Mouse (Mus musculus) R1 (cell line): ENCODE data around the gene Cbx7.

Experiments used
- DNase-seq: peaks from one replicate; pipeline ENCODE4 v3.0.0-alpha.2; 2018; ENCODE audit warnings: low read depth, low spot score

The Cbx7 gene

GRCm38 (mm10) chr15:79970940-79971339 is at the start of gene Cbx7:
Gene Cbx7, minus strand, starts transcription at chr15:79971119.
- DNase-seq = peak; percentile 99

GRCm38 (mm10) chr15:80020516-80020915 is 49.6 kb upstream of the Cbx7 start:
- DNase-seq = no peak

GRCm38 (mm10) chr15:80019625-80020024 is 48.7 kb upstream of the Cbx7 start:
- DNase-seq = no peak

DNA sequence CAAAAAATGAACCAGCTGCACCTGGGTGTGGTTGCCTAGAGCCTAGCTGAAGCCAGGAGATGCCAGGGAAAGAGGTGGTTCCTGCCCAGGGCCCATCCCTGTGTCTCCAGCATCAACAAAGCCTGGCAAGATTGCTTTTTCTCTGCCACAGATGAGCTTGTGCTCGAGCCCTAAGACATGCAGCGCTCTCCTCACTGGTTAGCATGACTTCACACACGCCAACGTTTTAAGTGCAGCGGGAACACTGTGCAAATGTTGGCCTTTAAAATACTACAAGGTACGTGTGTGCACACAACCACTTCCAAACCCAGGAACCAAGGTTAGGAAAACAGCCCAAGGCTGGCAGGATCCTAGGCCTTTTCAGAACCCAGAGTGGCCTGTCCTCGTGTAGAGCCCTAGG is 48.3 kb upstream of the Cbx7 start:
- DNase-seq = no peak

DNA sequence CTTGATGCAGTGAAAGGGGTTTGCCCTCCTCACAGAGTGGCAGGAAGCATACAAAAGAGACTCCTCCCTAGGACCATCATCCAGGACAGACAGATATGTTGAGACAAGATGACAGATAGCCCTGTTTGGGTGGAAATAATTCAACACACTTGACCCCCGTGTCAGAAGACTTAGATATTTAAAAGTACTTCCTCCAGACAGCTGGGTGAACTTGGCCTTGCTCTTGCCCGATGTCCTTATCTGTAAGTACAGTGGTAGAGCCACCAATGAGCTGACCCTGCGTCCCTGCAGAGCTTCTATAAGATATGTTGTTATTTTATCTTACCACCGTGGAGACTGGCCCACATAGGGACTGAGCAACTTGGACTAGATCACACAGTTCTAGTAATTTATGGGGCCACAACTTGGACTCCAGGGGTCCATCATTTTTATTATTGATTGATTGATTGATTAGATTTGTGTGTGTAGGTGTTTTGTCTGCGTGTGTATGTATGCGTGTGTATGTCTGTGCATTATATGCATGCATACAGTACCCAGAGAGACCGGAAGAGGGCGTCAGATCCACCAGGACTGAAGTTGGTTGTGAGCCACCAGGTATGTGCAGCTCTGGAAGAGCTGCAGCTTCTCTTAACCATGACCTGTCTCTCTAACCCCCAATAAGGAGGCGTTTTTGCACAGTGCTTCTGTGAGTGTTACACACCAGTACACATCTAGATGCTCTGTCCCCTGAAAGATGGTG is 45.8 kb upstream of the Cbx7 start:
- DNase-seq = peak; percentile 71

DNA sequence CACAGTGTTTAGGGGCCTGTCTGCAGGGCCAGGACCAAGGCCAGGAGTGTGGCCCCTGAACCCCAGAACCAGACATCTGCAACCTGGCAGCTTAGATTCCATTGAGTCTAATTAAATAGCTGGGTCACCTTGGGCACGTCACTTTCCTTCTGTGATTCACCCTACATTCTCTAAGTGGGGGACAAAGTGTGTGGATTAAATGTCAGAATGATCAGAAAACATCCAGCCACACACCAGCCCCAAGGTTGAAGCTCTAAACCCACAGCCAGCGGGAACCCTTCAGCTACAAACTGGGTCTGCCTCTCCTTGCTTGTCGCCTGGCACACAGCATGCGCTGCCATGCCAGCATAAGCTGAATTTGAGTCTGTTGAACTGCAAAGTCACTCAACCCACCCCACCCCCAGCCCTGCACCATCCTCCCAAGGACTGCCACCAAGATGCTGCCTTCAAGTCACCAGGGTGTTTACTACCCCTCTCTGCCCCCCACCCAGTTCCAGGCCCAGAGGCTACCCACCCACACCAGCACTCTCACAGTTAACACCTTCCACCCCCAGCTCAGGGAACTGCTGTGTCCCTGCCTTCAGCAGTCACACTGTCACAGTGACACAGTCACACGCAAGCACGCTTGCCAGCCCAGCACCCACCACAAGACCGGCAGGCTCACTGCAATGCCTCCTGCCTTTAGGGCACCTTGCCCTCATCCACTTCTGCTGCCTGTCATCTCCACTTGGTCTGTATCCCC is 44.5 kb upstream of the Cbx7 start:
- no peak for DNase-seq

DNA sequence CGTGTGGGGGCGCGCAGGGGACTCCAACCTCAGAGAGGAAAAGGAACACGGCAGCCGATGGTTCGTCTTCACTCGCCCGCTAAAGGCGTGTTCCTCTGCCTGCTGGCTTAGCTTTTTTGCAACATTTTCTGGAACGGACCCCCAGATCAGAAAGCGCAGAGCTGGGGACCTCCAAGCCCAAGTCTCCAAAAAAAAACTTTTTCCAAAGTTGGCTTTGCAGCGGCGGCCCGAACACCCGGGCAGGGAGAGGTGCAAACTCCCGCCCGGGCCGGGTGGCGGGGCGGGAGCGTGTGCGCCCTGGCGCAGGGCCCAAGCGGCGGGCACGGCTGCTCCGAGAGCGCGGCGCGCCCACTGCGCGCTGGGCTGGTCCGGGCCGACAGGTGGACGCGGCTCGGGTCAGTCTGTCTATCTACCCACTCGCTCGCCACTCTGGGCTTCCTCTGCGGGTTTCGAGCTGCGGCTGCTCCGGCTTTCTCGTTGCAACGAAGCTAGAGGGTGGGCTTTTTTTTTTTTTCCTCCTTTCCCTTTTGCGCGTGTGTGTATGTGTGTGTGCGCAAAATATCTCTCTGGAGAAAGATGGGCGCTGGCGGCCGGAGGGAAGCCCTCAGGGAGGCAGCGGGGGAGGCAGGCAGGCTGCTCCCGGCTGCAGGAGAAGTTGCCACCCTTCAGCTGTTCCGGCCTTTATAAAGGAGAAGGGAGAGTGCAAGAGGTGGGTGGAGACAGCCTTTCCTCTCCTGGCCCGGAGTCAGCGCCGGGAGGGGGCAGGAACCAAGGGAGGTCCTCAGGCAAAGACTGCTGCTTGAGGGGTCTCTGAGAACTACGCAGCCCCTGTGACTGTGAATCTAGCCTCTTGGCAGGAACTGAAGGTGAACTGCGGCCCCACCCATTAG is 43.6 kb upstream of the Cbx7 start, which contains the start of gene Pdgfb:
Gene Pdgfb, minus strand, starts transcription at position 657 of the 890 bp plus-strand sequence.
- peak; percentile 64 for DNase-seq

GRCm38 (mm10) chr15:80014031-80014320 is 43.1 kb upstream of the Cbx7 start:
- no peak for DNase-seq

- peak; percentile 28 for DNase-seq
These were observed 42.5 kb upstream of the Cbx7 start for GRCm38 (mm10) chr15:80013256-80014030.

DNA sequence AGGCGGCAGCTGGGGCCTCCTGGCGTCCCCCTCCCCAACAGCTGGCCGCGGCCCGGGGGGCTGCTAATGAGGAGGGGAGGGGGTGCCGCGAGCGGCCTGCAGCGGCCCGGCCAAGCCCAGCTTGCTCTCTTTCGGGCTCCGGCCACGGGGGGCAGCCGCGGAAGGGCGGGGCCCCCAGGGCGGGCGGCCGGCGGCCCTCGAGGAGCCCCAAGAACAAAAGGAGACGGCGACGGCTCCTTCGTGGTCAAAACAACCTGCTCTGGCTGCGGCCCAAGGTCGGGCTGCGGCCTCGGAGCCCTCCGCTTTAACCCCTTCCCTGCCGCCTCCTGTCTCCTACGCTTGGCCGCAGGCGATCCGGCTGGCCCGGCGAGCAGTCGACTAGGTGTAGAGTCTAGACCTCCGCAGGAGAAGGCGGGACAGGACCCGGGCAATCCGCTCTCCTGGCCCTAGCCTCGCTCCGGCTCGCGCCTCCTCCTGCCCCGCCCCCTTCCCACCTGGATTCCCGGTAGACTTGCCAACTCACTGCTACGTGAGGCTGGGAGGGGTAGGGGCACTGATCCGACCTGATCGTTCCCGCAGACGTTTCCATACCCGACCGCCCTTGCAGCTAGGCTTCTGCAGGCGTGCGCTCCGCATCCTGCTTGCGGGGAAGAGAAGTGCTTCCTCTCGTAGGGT is 41.7 kb upstream of the Cbx7 start:
- peak; percentile 75 for DNase-seq

- peak; percentile 55 for DNase-seq
These were observed 41.0 kb upstream of the Cbx7 start for GRCm38 (mm10) chr15:80011778-80012526.

DNA sequence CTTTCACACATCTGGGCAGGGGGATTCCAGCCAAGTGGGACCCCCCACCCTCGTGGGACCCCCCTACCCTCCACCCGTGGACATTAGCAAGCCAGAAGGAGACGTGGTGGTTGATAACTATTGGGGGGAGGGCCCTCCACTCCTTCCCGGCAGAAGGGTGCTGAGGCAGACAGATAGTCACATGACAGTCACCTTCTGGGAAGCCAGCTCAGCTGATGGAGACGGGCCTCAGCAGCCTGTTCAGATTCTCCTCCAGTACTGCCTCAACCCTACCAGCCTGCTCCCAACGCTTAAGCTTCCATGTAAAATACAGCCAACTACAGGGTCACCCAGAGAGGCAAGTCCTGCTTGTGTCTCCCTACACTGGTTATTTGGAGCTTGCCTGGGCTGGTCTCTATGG is 40.3 kb upstream of the Cbx7 start:
- no peak for DNase-seq

DNA sequence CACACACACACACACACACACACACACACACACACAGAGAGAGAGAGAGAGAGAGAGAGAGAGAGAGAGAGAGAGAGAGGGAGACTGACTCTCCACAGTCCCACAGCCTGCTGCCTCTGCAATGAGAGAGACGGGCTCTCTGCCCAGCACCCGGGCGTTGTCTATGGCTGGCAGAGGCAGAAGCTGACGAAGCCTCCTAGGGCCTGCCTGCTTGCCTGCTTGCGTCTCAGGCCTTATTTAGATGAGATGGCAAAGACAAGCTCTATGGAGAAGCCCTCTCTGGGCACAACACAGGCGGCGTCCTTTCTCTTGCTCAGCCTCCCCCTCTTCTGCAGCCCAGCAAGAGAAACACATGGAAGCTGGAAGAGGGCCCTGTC is 39.3 kb upstream of the Cbx7 start:
- no peak for DNase-seq

DNA sequence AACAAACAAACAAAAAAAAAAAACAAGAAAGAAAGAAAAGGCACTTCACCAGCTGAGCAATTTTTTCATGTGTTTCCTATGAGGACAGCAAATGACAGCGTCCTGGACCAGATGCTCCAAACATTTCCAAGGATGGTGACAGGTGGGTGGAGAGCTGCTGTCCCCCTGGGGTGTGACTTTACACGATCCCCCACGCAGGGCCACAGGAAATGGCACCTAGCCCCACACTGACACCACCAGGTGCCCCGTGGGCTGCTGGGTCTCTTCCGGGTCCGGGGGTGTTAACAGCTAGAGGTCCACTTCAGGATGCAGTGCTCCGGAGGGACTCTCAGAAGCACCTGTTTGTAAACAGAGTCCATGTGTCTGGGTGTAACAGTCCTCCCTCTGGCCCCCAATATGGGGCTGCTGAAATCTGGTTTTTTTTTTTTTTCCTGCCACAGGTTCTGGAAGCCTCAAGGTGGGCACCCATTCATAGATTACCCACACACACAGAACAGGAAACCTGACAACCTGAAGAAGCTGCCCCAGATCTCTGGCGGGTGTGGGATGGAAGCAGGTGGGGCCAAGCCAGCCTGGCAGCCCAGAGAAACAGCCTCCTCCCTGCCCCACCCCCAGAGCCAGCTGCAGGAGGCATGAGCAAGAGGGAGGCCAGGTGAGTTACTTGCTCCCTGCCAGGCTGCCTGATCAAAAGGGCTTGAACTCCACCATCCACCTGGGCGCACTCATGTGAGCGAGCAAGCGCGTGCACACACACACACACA is 38.7 kb upstream of the Cbx7 start:
- DNase-seq = no peak

GRCm38 (mm10) chr15:80008461-80008860 is 37.5 kb upstream of the Cbx7 start:
- DNase-seq = no peak

DNA sequence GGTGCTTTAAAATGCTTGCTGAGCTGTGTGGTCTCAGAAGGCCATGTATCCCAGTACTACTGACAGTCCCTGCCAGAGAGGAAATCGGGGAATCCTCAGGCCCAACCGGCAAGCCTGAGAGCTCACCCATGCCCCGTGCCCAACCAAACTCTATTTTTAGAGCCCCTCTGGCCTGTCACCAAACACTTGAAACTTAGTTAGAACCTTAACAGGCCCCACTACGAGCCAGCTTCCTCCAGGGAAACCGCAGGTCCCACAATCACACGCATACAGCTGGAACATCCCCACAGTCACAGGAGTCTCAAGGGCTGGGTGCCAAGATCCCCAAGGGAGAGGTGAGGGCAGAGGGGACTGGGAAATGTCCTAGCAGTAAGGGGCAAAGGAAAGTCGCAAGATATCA is 35.2 kb upstream of the Cbx7 start:
- no peak for DNase-seq

DNA sequence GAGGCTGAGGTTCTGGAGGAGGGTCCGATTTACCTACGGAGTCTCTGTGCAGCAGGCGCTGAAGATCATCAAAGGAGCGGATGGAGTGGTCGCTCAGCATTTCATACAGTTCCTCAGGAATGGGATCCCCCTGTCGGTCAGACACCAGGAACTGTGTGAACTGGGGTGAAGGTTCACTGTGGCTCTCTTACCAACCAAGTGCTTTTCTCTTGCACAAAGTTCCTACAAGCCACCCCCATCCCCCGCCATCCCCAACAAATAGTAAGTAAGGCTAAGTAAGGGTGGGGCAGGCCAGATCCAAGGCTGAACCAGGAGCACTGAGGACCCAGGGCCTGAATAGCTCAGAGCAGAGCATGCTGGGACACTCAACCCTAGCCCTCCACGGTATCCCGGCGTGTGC is 34.5 kb upstream of the Cbx7 start:
- DNase-seq = peak; percentile 42

DNA sequence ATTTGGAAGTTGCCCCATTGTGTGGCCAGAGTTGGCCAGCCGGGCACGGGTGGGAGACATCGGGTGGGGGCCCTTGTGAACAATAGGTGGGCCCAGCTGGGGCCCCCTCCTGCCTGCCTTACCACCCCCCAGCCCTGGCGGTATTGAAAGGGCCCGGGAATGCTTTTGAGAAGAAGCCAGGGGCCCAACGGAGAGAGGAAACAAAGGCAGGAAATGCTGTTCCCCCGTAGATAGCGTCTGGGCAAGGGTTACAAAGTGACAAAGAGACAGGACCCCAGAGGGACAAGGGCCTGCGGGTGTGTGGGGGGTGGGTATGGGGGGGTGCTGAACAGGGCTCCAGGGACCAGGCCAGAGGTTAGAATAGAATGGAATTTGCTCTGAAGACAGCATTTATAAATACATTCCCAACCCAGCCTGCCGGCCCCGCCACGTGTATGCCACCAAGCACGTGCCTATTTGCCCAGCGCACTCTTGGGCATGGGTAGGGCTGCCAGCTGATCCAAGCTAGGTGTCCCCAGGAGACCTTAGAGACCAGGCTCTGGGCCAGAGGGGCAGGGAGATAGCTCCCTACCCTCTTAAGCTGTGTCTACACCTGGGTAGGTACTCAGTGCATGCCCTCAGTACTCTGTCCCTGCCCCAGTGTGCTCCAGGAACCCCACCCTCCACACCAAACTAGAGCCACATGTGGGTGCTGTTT is 33.9 kb upstream of the Cbx7 start:
- no peak for DNase-seq

DNA sequence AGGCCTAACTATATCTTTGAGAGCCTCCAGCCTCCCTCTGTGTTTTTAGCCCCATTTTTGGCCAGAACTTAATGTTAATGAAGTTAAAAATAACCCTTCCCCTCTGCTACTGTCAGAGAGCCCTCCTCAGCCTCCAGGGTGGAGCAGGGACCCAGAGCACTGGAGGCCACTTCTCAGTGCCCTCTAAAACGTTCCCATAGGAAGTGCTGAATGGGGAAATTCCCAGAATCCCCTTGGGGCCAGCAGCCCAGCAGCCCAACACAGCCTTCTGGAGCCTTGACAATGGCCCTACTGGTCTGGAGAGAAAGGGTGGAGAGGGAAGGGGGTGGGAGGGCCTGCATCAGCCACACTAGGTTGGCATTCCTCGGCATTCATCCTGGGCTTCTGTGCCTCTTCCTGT is 32.7 kb upstream of the Cbx7 start:
- DNase-seq = no peak
